Mouse (Mus musculus) heart, embryonic 10.5 days (tissue): ENCODE results near the gene Gm15093. TPM values are rescaled to one million over a fixed set of nuclear protein-coding genes. Genes with fewer than 3 reads are reported as not detected.
"Not testable (repeated sequence)": the region's sequence is repeated elsewhere in the genome, so short reads cannot be mapped to it uniquely, and the experiment has no call there.

Experiments used
- DNase-seq: peaks from one replicate; pipeline ENCODE4 v3.0.0-alpha.2; 2017; ENCODE audit warnings: low spot score
- H3K27ac ChIP-seq: fragments of 300-500 bp; sonication (generic); 2 replicates; pipeline ENCODE4 v1.5.1; 2016; ENCODE audit warnings: mild to moderate bottlenecking
- H3K27me3 ChIP-seq: fragments of 300-500 bp; sonication (generic); 2 replicates; pipeline ENCODE4 v1.6.1; 2016; ENCODE audit warnings: mild to moderate bottlenecking; ENCODE audit not compliant: poor library complexity, insufficient read depth, severe bottlenecking
- H3K36me3 ChIP-seq: fragments of 300-500 bp; sonication (generic); 2 replicates; pipeline ENCODE4 v1.6.1; 2016; ENCODE audit warnings: mild to moderate bottlenecking, moderate library complexity
- H3K4me1 ChIP-seq: fragments of 300-500 bp; sonication (generic); 2 replicates; pipeline ENCODE4 v1.6.1; 2016; ENCODE audit warnings: mild to moderate bottlenecking
- H3K4me3 ChIP-seq: fragments of 300-500 bp; sonication (generic); 2 replicates; pipeline ENCODE4 v1.5.1; 2016; ENCODE audit warnings: mild to moderate bottlenecking, moderate library complexity
- H3K9me3 ChIP-seq: fragments of 300-500 bp; sonication (generic); 2 replicates; pipeline ENCODE4 v1.6.1; 2016; ENCODE audit warnings: mild to moderate bottlenecking, moderate library complexity
- WGBS: fragments of 180-500 bp; shearing (Covaris S2); methylation state at CpG from one replicate; pipeline ENCODE4 v1.1.7; 2016; 5-methylcytosine and 5-hydroxymethylcytosine counted together
- polyA plus RNA-seq: library from polyadenylated mRNA; unstranded; fragments of >200 nt; fragmentation: Nextera tagmentation; extraction: Ambion mirVana; gene quantifications from 2 replicates; pipeline ENCODE4 v1.2.1, GENCODE M21; 2016

Gene Gm15093
- polyA plus RNA-seq, result not detected in 2 replicates

DNA sequence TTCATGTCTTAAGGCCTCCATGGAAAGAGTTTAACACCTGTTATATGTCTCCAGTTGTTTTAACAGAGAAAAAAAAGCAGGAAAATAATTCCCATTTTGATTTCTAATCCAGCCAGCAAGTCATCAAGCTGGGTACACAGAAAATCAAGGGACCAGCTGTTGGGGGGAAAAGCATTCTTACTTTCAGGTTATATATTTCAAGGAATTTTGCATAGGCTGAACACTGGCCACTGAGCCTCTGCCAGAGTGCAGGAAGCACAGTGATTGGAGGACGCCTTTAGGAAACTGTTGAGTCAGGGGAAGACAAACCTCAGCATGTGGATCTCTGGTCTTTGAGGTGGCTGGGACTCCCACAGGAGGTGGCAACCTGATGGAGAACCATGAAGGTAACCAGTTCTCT is at the start of gene Gm15093:
Gm15093 (plus strand) TSS at position 301 of the 400 bp plus-strand sequence.
- no CpG with 5 or more reads among the region's 1 CpGs for WGBS
- not testable (repeated sequence) for H3K27me3 ChIP-seq, H3K4me3 ChIP-seq, H3K36me3 ChIP-seq, H3K27ac ChIP-seq, H3K9me3 ChIP-seq, DNase-seq, H3K4me1 ChIP-seq

Other genes with a start within 250 kb of the Gm15093 start
- gene Ott, start 198.1 kb upstream of the Gm15093 start, polyA plus RNA-seq, result not detected in 2 replicates
- gene Gm15085, start 175.2 kb downstream of the Gm15093 start, polyA plus RNA-seq, result not detected in 2 replicates